Mouse (Mus musculus) heart, embryonic 15.5 days (tissue): ENCODE data around the gene Tln2. TPM values are rescaled to one million over a fixed set of nuclear protein-coding genes. Genes with fewer than 3 reads are reported as not detected.

Experiments
- ATAC-seq: fragments of 200-750 bp; cut with Nextera tagmentation; replicated peaks from 2 replicates; pipeline ENCODE4 v1.8.0; 2017; ENCODE audit warnings: low read depth, moderate TSS enrichment; ENCODE audit not compliant: insufficient number of reproducible peaks, insufficient read depth, low FRiP score
- H3K27ac ChIP-seq: fragments of 300-500 bp; sonication (generic); 2 replicates; pipeline ENCODE4 v1.5.1; 2015; ENCODE audit warnings: mild to moderate bottlenecking, inconsistent platforms
- H3K27me3 ChIP-seq: fragments of 300-500 bp; sonication (generic); 2 replicates; pipeline ENCODE4 v1.6.1; 2015; ENCODE audit warnings: inconsistent platforms
- H3K36me3 ChIP-seq: fragments of 300-500 bp; sonication (generic); 2 replicates; pipeline ENCODE4 v1.6.1; 2015; ENCODE audit warnings: mild to moderate bottlenecking, inconsistent platforms
- H3K4me1 ChIP-seq: fragments of 300-500 bp; sonication (generic); replicated peaks from 2 replicates; pipeline ENCODE4 v1.6.1; 2015; ENCODE audit warnings: inconsistent platforms
- H3K4me2 ChIP-seq: fragments of 300-500 bp; sonication (generic); 2 replicates; pipeline ENCODE4 v1.6.1; 2015; ENCODE audit warnings: inconsistent platforms, mild to moderate bottlenecking, moderate library complexity
- H3K4me3 ChIP-seq: fragments of 300-500 bp; sonication (generic); 2 replicates; pipeline ENCODE4 v1.5.1; 2015; ENCODE audit warnings: mild to moderate bottlenecking, inconsistent platforms
- H3K9ac ChIP-seq: fragments of 300-500 bp; sonication (generic); 2 replicates; pipeline ENCODE4 v1.6.1; 2015; ENCODE audit warnings: mild to moderate bottlenecking, inconsistent platforms
- H3K9me3 ChIP-seq: fragments of 300-500 bp; sonication (generic); replicated peaks from 2 replicates; pipeline ENCODE4 v1.6.1; 2016; ENCODE audit warnings: inconsistent platforms
- WGBS: fragments of 180-500 bp; shearing (Covaris S2); methylation state at CpG from one replicate; pipeline ENCODE4 v1.1.7; 2015; ENCODE audit warnings: mixed read lengths; 5-methylcytosine and 5-hydroxymethylcytosine counted together
- polyA plus RNA-seq: library from polyadenylated mRNA; unstranded; fragments of >200 nt; fragmentation: Nextera tagmentation; extraction: Ambion mirVana; gene quantifications from 2 replicates; pipeline ENCODE4 v1.2.1, GENCODE M21; 2015

Tln2 gene
- polyA plus RNA-seq, 1 experiment from 2014 or later = 65.7 TPM

GRCm38 (mm10) chr9:67353365-67353764 is 206.1 kb downstream of the Tln2 start:
- Histone ChIP-seq H3K4me3 (no peak overlapping the region), H3K4me2 (no peak overlapping the region), H3K9ac (no peak overlapping the region), H3K27me3 (no peaks in the 10 kb centered on the region), H3K4me1 (no peaks in the 10 kb centered on the region), H3K9me3 (no peaks in the 10 kb centered on the region), H3K36me3 (peaks cover 15% of the 10 kb centered on the region; the same call in 1 of the 2 replicates), H3K27ac (no peak overlapping the region)
- WGBS = 58% methylated on average over 7 of the region's 7 CpGs
- no peak for ATAC-seq

- H3K27me3 ChIP-seq = no peaks in the 10 kb centered on the region
- ATAC-seq = no peak
- no peaks in the 10 kb centered on the region for H3K9me3 ChIP-seq
- H3K4me1 ChIP-seq = no peaks in the 10 kb centered on the region
- no peak overlapping the region for H3K4me2 ChIP-seq
- no peak overlapping the region for H3K4me3 ChIP-seq
- H3K27ac ChIP-seq = no peak overlapping the region
- 76% methylated on average over 7 of the region's 7 CpGs for WGBS
- H3K36me3 ChIP-seq = peaks cover 18% of the 10 kb centered on the region; the same call in 1 of the 2 replicates
- no peak overlapping the region for H3K9ac ChIP-seq
These were observed 210.5 kb downstream of the Tln2 start for GRCm38 (mm10) chr9:67348983-67349382.

- H3K36me3 ChIP-seq = peaks cover 33% of the 10 kb centered on the region; the same call in 1 of the 2 replicates
- no peak overlapping the region for H3K4me3 ChIP-seq
- no peak overlapping the region for H3K27ac ChIP-seq
- WGBS = 90% methylated on average over 5 of the region's 5 CpGs
- H3K27me3 ChIP-seq = no peaks in the 10 kb centered on the region
- H3K4me2 ChIP-seq = no peak overlapping the region
- H3K4me1 ChIP-seq = no peaks in the 10 kb centered on the region
- H3K9ac ChIP-seq = no peak overlapping the region
- ATAC-seq = no peak
- no peaks in the 10 kb centered on the region for H3K9me3 ChIP-seq
These were observed 212.3 kb downstream of the Tln2 start for GRCm38 (mm10) chr9:67347184-67347583.

- H3K4me2 ChIP-seq = no peak overlapping the region
- no peak overlapping the region for H3K9ac ChIP-seq
- H3K27me3 ChIP-seq = no peaks in the 10 kb centered on the region
- 0 out of 2 replicates have a peak, but pooled peaks cover 4% of the 10 kb centered on the region for H3K36me3 ChIP-seq
- no peaks in the 10 kb centered on the region for H3K4me1 ChIP-seq
- no peak overlapping the region for H3K27ac ChIP-seq
- H3K4me3 ChIP-seq = no peak overlapping the region
- H3K9me3 ChIP-seq = no peaks in the 10 kb centered on the region
- ATAC-seq = no peak
- WGBS = 83% methylated on average over 3 of the region's 3 CpGs
These were observed 228.2 kb downstream of the Tln2 start for GRCm38 (mm10) chr9:67331281-67331680.

GRCm38 (mm10) chr9:67328451-67328850 is 231.1 kb downstream of the Tln2 start:
- 83% methylated on average over 3 of the region's 3 CpGs for WGBS
- no peak for ATAC-seq
- H3K36me3 ChIP-seq = 0 out of 2 replicates have a peak, but pooled peaks cover 4% of the 10 kb centered on the region
- no peaks in the 10 kb centered on the region for H3K27me3 ChIP-seq
- H3K4me1 ChIP-seq = no peaks in the 10 kb centered on the region
- H3K9ac ChIP-seq = no peak overlapping the region
- H3K27ac ChIP-seq = no peak overlapping the region
- no peaks in the 10 kb centered on the region for H3K9me3 ChIP-seq
- no peak overlapping the region for H3K4me3 ChIP-seq
- no peak overlapping the region for H3K4me2 ChIP-seq

- no peak for ATAC-seq
- Histone ChIP-seq H3K9ac (no peak overlapping the region), H3K4me2 (no peak overlapping the region), H3K4me1 (no peaks in the 10 kb centered on the region), H3K36me3 (peaks cover 13% of the 10 kb centered on the region; the same call in 1 of the 2 replicates), H3K4me3 (no peak overlapping the region), H3K9me3 (no peaks in the 10 kb centered on the region), H3K27me3 (no peaks in the 10 kb centered on the region), H3K27ac (no peak overlapping the region)
- WGBS = 90% methylated on average over 6 of the region's 6 CpGs
These were observed 237.6 kb downstream of the Tln2 start for GRCm38 (mm10) chr9:67321886-67322285.

GRCm38 (mm10) chr9:67315356-67315755 is 244.1 kb downstream of the Tln2 start:
- no peak for ATAC-seq
- Histone ChIP-seq H3K4me1 (no peaks in the 10 kb centered on the region), H3K9me3 (no peaks in the 10 kb centered on the region), H3K4me3 (no peak overlapping the region), H3K36me3 (peaks cover 26% of the 10 kb centered on the region), H3K27ac (no peak overlapping the region), H3K9ac (no peak overlapping the region), H3K27me3 (no peaks in the 10 kb centered on the region), H3K4me2 (no peak overlapping the region)
- WGBS = 22% methylated on average over 3 of the region's 3 CpGs

- no peak overlapping the region for H3K27ac ChIP-seq
- no peaks in the 10 kb centered on the region for H3K27me3 ChIP-seq
- H3K4me1 ChIP-seq = no peaks in the 10 kb centered on the region
- H3K4me3 ChIP-seq = no peak overlapping the region
- no peak overlapping the region for H3K9ac ChIP-seq
- 89% methylated on average over 6 of the region's 6 CpGs for WGBS
- no peaks in the 10 kb centered on the region for H3K9me3 ChIP-seq
- H3K4me2 ChIP-seq = no peak overlapping the region
- peaks cover 26% of the 10 kb centered on the region for H3K36me3 ChIP-seq
- no peak for ATAC-seq
These were observed 254.5 kb downstream of the Tln2 start for GRCm38 (mm10) chr9:67304992-67305391.

- no peak for ATAC-seq
- H3K4me2 ChIP-seq = no peak overlapping the region
- H3K36me3 ChIP-seq = peaks cover 26% of the 10 kb centered on the region
- H3K4me1 ChIP-seq = no peaks in the 10 kb centered on the region
- no peak overlapping the region for H3K27ac ChIP-seq
- H3K27me3 ChIP-seq = no peaks in the 10 kb centered on the region
- H3K9me3 ChIP-seq = no peaks in the 10 kb centered on the region
- no peak overlapping the region for H3K9ac ChIP-seq
- no peak overlapping the region for H3K4me3 ChIP-seq
These were observed 255.5 kb downstream of the Tln2 start for GRCm38 (mm10) chr9:67303986-67304385.

GRCm38 (mm10) chr9:67303038-67303437 is 256.5 kb downstream of the Tln2 start:
- Histone ChIP-seq H3K4me3 (no peak overlapping the region), H3K36me3 (peaks cover 27% of the 10 kb centered on the region), H3K4me1 (no peaks in the 10 kb centered on the region), H3K27ac (no peak overlapping the region), H3K9ac (no peak overlapping the region), H3K4me2 (no peak overlapping the region), H3K9me3 (no peaks in the 10 kb centered on the region), H3K27me3 (no peaks in the 10 kb centered on the region)
- no peak for ATAC-seq

GRCm38 (mm10) chr9:67302386-67302989 is 257.0 kb downstream of the Tln2 start:
- Histone ChIP-seq H3K27me3 (no peaks in the 10 kb centered on the region), H3K36me3 (peaks cover 27% of the 10 kb centered on the region)
- no peak for ATAC-seq

GRCm38 (mm10) chr9:67301571-67301970 is 257.9 kb downstream of the Tln2 start:
- no peaks in the 10 kb centered on the region for H3K27me3 ChIP-seq
- no peak overlapping the region for H3K4me3 ChIP-seq
- no peak overlapping the region for H3K9ac ChIP-seq
- H3K36me3 ChIP-seq = peaks cover 27% of the 10 kb centered on the region
- no peak overlapping the region for H3K4me2 ChIP-seq
- ATAC-seq = no peak
- 80% methylated on average over 2 of the region's 2 CpGs for WGBS
- H3K9me3 ChIP-seq = no peaks in the 10 kb centered on the region
- no peaks in the 10 kb centered on the region for H3K4me1 ChIP-seq
- no peak overlapping the region for H3K27ac ChIP-seq

More at GRCm38 (mm10) chr9:67302386-67302989, 257.0 kb downstream of the Tln2 start:
- no peak overlapping the region for H3K9ac ChIP-seq
- H3K4me3 ChIP-seq = no peak overlapping the region
- WGBS = 96% methylated on average over 10 of the region's 10 CpGs
- no peaks in the 10 kb centered on the region for H3K4me1 ChIP-seq
- H3K27ac ChIP-seq = no peak overlapping the region
- H3K4me2 ChIP-seq = no peak overlapping the region
- H3K9me3 ChIP-seq = no peaks in the 10 kb centered on the region
